Mouse (Mus musculus) forebrain, embryonic 11.5 days (tissue): Measurements from ENCODE around the gene Naf1. TPM values are rescaled to one million over a fixed set of nuclear protein-coding genes. Genes with fewer than 3 reads are reported as not detected.

Experiments used
- ATAC-seq: fragments of 200-750 bp; cut with Nextera tagmentation; replicated peaks from 2 replicates; pipeline ENCODE4 v1.8.0; 2017; ENCODE audit warnings: moderate TSS enrichment; ENCODE audit not compliant: low FRiP score
- DNase-seq: peaks from one replicate; pipeline ENCODE4 v3.0.0-alpha.2; 2017; ENCODE audit warnings: low spot score
- H3K27ac ChIP-seq: fragments of 300-500 bp; sonication (generic); 2 replicates; pipeline ENCODE4 v1.5.1; 2014; ENCODE audit warnings: low read depth, low read length
- H3K27me3 ChIP-seq: fragments of 300-500 bp; sonication (generic); 2 replicates; pipeline ENCODE4 v1.6.1; 2014; ENCODE audit warnings: mild to moderate bottlenecking, low read length, mixed read lengths; ENCODE audit not compliant: control insufficient read depth, insufficient read depth
- H3K36me3 ChIP-seq: fragments of 300-500 bp; sonication (generic); 2 replicates; pipeline ENCODE4 v1.6.1; 2014; ENCODE audit warnings: mild to moderate bottlenecking, low read length, moderate library complexity, mixed read lengths; ENCODE audit not compliant: control insufficient read depth, insufficient read depth
- H3K4me1 ChIP-seq: fragments of 300-500 bp; sonication (generic); replicated peaks from 2 replicates; pipeline ENCODE4 v1.6.1; 2014; ENCODE audit warnings: low read length, mixed read lengths; ENCODE audit not compliant: control insufficient read depth, insufficient read depth
- H3K4me2 ChIP-seq: fragments of 300-500 bp; sonication (generic); 2 replicates; pipeline ENCODE4 v1.6.1; 2014; ENCODE audit warnings: low read depth, mild to moderate bottlenecking, low read length, moderate library complexity, mixed read lengths; ENCODE audit not compliant: severe bottlenecking
- H3K4me3 ChIP-seq: fragments of 300-500 bp; sonication (generic); 2 replicates; pipeline ENCODE4 v1.5.1; 2014; ENCODE audit warnings: low read depth, low read length
- H3K9ac ChIP-seq: fragments of 300-500 bp; sonication (generic); 2 replicates; pipeline ENCODE4 v1.6.1; 2014; ENCODE audit warnings: low read length
- H3K9me3 ChIP-seq: fragments of 300-500 bp; sonication (generic); 2 replicates; pipeline ENCODE4 v1.6.1; 2016; ENCODE audit warnings: low read length, mixed read lengths; ENCODE audit not compliant: control insufficient read depth
- WGBS: fragments of 180-500 bp; shearing (Covaris S2); extraction: QIAGEN DNeasy Blood & Tissue Kit; methylation state at CpG from one replicate; pipeline ENCODE4 v1.1.7; 2014; 5-methylcytosine and 5-hydroxymethylcytosine counted together
- polyA plus RNA-seq: library from polyadenylated mRNA; unstranded; fragments of >200 nt; fragmentation: Nextera tagmentation; extraction: Ambion mirVana; gene quantifications from 2 replicates; pipeline ENCODE4 v1.2.1, GENCODE M21; 2014

Gene Naf1
- polyA plus RNA-seq, 1 experiment from 2014 or later = 5.9 TPM

GRCm38 (mm10) chr8:66891879-66892278 lies 31.9 kb downstream of the Naf1 start:
- Histone ChIP-seq H3K4me1 (no peaks in the 10 kb centered on the region), H3K36me3 (no peaks in the 10 kb centered on the region; the same call in 1 of the 2 replicates), H3K9me3 (no peaks in the 10 kb centered on the region), H3K27ac (no peak overlapping the region), H3K27me3 (no peaks in the 10 kb centered on the region), H3K4me2 (no peak overlapping the region), H3K4me3 (no peak overlapping the region), H3K9ac (no peak overlapping the region)
- WGBS = 86% methylated on average over 2 of the region's 2 CpGs
- ATAC-seq (no peak), DNase-seq (no peak)

- Histone ChIP-seq H3K9me3 (no peaks in the 10 kb centered on the region), H3K4me1 (no peaks in the 10 kb centered on the region), H3K27ac (no peak overlapping the region), H3K4me2 (no peak overlapping the region), H3K4me3 (no peak overlapping the region), H3K9ac (no peak overlapping the region), H3K36me3 (no peaks in the 10 kb centered on the region), H3K27me3 (no peaks in the 10 kb centered on the region)
- DNase-seq (no peak), ATAC-seq (no peak)
- 73% methylated on average over 2 of the region's 2 CpGs for WGBS
Observed at GRCm38 (mm10) chr8:66905000-66905399, 45.0 kb downstream of the Naf1 start.

GRCm38 (mm10) chr8:66905557-66905956 lies 45.5 kb downstream of the Naf1 start:
- Histone ChIP-seq H3K9me3 (no peaks in the 10 kb centered on the region), H3K27me3 (no peaks in the 10 kb centered on the region), H3K9ac (no peak overlapping the region), H3K4me1 (no peaks in the 10 kb centered on the region), H3K4me3 (no peak overlapping the region), H3K4me2 (no peak overlapping the region), H3K27ac (no peak overlapping the region), H3K36me3 (no peaks in the 10 kb centered on the region)
- no peak for DNase-seq
- WGBS = 92% methylated on average over 4 of the region's 4 CpGs
- no peak for ATAC-seq

DNA sequence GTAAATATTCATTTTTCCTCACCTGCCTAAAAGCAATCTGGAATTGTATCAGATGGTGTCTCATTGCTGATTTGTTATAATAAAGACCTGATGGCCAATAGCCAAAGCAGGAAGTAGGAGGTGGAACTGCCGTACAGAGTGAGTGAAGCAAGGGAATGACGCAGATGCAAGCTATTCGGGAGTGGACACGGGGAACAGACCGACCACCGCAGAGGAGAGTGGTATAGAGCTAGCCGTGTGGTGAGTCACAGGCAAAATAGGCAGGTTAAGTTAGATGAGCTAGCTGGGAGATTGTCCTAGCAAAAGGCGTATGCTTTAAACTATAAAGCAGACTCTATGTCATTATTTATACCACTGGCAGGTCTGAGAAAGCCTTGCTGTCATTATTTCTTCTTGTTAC lies 46.1 kb downstream of the Naf1 start:
- WGBS = 90% methylated on average over 8 of the region's 8 CpGs

GRCm38 (mm10) chr8:66910684-66911083 lies 50.7 kb downstream of the Naf1 start:
- H3K36me3 ChIP-seq = no peaks in the 10 kb centered on the region
- ATAC-seq (peak; percentile 78), DNase-seq (no peak)
- H3K27ac ChIP-seq = no peak overlapping the region
- H3K4me3 ChIP-seq = no peak overlapping the region
- H3K4me2 ChIP-seq = no peak overlapping the region
- no peaks in the 10 kb centered on the region for H3K4me1 ChIP-seq
- H3K27me3 ChIP-seq = no peaks in the 10 kb centered on the region
- no peaks in the 10 kb centered on the region for H3K9me3 ChIP-seq
- no peak overlapping the region for H3K9ac ChIP-seq
- WGBS = 29% methylated on average over 6 of the region's 6 CpGs

More for the DNA sequence above, 46.1 kb downstream of the Naf1 start:
- Histone ChIP-seq H3K27me3 (no peaks in the 10 kb centered on the region), H3K36me3 (no peaks in the 10 kb centered on the region), H3K9ac (no peak overlapping the region), H3K4me3 (no peak overlapping the region), H3K4me2 (no peak overlapping the region), H3K4me1 (no peaks in the 10 kb centered on the region), H3K27ac (no peak overlapping the region), H3K9me3 (no peaks in the 10 kb centered on the region)
- DNase-seq = no peak
- ATAC-seq = no peak

- Histone ChIP-seq H3K4me1 (no peaks in the 10 kb centered on the region), H3K36me3 (no peaks in the 10 kb centered on the region), H3K9me3 (no peaks in the 10 kb centered on the region), H3K4me2 (no peak overlapping the region), H3K27me3 (no peaks in the 10 kb centered on the region), H3K27ac (no peak overlapping the region), H3K4me3 (no peak overlapping the region), H3K9ac (no peak overlapping the region)
- 69% methylated on average over 14 of the region's 14 CpGs for WGBS
- DNase-seq (no peak), ATAC-seq (no peak)
Observed at GRCm38 (mm10) chr8:66913616-66914536, 53.9 kb downstream of the Naf1 start.

DNA sequence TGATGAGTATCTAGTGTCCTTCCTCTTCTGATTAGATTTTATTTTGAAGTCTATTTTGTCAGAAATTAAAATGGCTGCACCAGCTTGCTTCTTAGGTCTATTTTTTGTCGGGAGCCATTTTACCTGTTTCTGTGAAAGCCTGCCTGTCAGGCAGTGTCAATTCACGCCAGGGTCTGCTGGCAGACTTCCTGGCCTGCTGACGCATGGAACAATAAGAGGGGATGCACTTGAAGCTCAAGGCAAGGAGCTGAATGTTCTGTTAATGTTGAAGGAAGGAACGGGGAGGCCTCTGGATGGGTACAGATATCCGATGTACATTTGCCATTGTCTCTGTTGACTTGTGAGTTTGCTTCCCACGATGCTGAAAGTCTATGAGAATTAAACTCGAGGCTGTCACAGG lies 56.0 kb downstream of the Naf1 start:
- Histone ChIP-seq H3K36me3 (no peaks in the 10 kb centered on the region), H3K27me3 (no peaks in the 10 kb centered on the region), H3K9me3 (no peaks in the 10 kb centered on the region), H3K4me3 (no peak overlapping the region), H3K4me2 (no peak overlapping the region), H3K27ac (no peak overlapping the region), H3K9ac (no peak overlapping the region), H3K4me1 (no peaks in the 10 kb centered on the region)
- DNase-seq = no peak
- WGBS = 78% methylated on average over 7 of the region's 7 CpGs
- no peak for ATAC-seq

DNA sequence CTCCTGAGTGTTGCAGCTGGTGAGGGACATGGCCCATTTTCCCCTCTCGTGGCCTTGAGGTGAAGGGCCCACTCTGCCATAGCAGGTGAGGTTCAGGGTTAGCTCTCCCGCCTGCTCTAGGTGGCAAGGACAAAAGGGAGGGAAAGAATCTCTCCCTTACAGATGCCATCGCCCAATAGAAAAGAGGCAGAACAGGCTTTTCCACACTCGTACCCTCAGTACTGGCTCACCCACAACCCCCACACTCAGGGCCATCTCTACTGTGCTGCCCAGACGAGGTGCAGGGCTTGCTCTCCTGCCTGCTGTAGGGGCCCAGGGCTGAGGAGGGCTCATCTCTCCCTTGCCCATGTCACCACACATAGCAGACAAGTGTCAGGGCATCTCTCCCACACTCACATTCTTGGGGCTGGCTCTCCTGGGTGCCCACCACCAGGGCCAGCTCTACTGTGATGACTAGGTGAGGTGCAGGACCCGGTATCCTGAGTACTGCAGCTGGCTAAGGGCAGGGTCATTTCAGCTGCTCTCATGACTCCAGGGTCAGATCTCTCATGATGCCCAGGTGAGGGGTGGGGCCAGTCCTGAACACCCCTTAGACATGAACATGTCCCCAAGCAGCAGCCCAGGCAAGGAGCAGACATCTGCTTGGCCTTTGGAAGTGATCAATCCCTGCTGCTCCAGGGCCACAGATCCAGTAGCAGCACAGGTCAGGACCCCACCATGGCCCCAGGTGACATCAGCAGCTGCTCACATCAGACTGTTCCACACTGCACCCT lies 57.9 kb downstream of the Naf1 start:
- H3K9ac ChIP-seq = no peak overlapping the region
- H3K9me3 ChIP-seq = no peaks in the 10 kb centered on the region
- no peak overlapping the region for H3K4me3 ChIP-seq
- 73% methylated on average over 6 of the region's 6 CpGs for WGBS
- H3K4me2 ChIP-seq = no peak overlapping the region
- no peak overlapping the region for H3K27ac ChIP-seq
- no peaks in the 10 kb centered on the region for H3K4me1 ChIP-seq
- no peaks in the 10 kb centered on the region for H3K27me3 ChIP-seq
- H3K36me3 ChIP-seq = no peaks in the 10 kb centered on the region
- ATAC-seq (peak; percentile 55), DNase-seq (no peak)
